Mouse (Mus musculus): ENCODE measurements around the gene Ndufv3. TPM values are rescaled to one million over a fixed set of nuclear protein-coding genes. Genes with fewer than 3 reads are reported as not detected.

The Ndufv3 gene
- polyA plus RNA-seq, 1 experiment, result 469 TPM

DNA sequence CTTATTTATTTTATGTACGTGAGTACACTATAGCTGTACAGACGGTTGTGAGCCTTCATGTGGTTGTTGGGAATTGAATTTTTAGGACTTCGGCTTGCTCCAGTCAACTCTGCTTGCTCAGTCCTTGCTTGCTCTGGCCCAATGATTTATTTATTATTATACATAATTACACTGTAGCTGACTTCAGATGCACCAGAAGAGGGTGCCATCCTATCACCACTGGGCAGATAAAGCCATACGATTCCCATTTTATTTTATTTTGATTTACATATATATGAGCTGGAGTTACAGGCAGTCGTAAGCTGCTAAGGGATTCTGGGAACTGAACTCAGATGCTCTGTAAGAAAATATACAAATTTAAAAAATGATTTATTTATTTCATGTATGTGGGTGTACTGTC, 51.8 kb downstream of the Ndufv3 start:
- TF ChIP-seq TCF3 (IDR thresholded peaks at IDR 0.05; ENCODE audit: insufficient read length, low read depth), result no peak
- no peak for TF ChIP-seq TCF12 (IDR thresholded peaks at IDR 0.05; ENCODE audit: insufficient read depth, poor library complexity, severe bottlenecking)
- TF ChIP-seq REST (IDR thresholded peaks at IDR 0.05; ENCODE audit: insufficient read depth, insufficient read length), result no peak
- TF ChIP-seq E2F4 (IDR thresholded peaks at IDR 0.05; ENCODE audit: insufficient read depth), result no peak
- TF ChIP-seq MAX (IDR thresholded peaks at IDR 0.05; ENCODE audit: low read depth), result no peak
- no peak for TF ChIP-seq SRF (IDR thresholded peaks at IDR 0.05; ENCODE audit: control insufficient read depth, insufficient read length, low read depth)
- TF ChIP-seq MYOD1 (IDR thresholded peaks at IDR 0.05; ENCODE audit: control insufficient read depth in 1 of 3, insufficient read length in 2 of 3, low read depth in 2 of 3), result no peak
- no peak for TF ChIP-seq CEBPB (IDR thresholded peaks at IDR 0.05; ENCODE audit: insufficient read depth, poor library complexity, severe bottlenecking)
- no peak for TF ChIP-seq MYOG (IDR thresholded peaks at IDR 0.05; ENCODE audit: control insufficient read depth in 1 of 3, insufficient read depth in 1 of 3, insufficient read length in 2 of 3, low read depth in 2 of 3)
- TF ChIP-seq POLR2AphosphoS2 (IDR thresholded peaks at IDR 0.05; ENCODE audit: insufficient read length, low read depth), result no peak
- H3K27me3 ChIP-seq (ENCODE audit: control insufficient read depth, insufficient read depth, insufficient read length), result no peaks in the 10 kb centered on the region
- H3K4me3 ChIP-seq, result no peak overlapping the region
- peaks cover 35% of the 10 kb centered on the region for H3K79me2 ChIP-seq (ENCODE audit: control insufficient read depth, insufficient read depth)
- H3K4me2 ChIP-seq (ENCODE audit: low read depth), result no peak overlapping the region
- no peaks in the 10 kb centered on the region for H3K36me3 ChIP-seq (ENCODE audit: control insufficient read depth, insufficient read depth)
- H3ac ChIP-seq (ENCODE audit: control insufficient read depth, insufficient read length), result no peak overlapping the region

DNA sequence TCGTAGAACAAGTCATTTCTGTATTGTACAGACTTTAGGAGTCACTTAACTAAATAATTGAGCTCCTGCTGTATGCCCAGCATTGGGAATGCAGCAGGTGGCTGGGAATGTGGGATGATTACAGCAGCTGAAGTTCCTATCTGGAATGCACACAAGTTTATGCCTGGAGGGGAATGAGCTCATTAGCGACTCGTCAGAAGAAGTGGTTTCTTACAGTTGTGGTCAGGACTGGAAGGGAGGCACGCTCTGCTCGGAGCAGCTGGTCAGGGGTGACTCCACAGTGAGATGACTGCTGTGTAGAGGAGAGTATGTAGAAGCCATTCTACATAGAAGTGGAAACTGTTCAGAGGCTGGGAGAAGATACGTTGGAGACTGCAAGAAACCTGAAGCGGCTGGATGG, 54.7 kb downstream of the Ndufv3 start:
- no peaks in the 10 kb centered on the region for H3K36me3 ChIP-seq (ENCODE audit: control insufficient read depth, insufficient read depth)
- no peaks in the 10 kb centered on the region for H3K27me3 ChIP-seq (ENCODE audit: control insufficient read depth, insufficient read depth, insufficient read length)
- H3K4me2 ChIP-seq (ENCODE audit: low read depth), result peak overlapping the region; percentile 59
- no peak overlapping the region for H3ac ChIP-seq (ENCODE audit: control insufficient read depth, insufficient read length)
- TF ChIP-seq SRF (IDR thresholded peaks at IDR 0.05; ENCODE audit: control insufficient read depth, insufficient read length, low read depth) (no peak), USF1 (IDR thresholded peaks at IDR 0.05; ENCODE audit: low read depth) (no peak), MYOD1 (IDR thresholded peaks at IDR 0.05; ENCODE audit: control insufficient read depth in 1 of 3, insufficient read length in 2 of 3, low read depth in 2 of 3) (peak in 2 of 3 experiments; percentile 91 to 93), MYOG (IDR thresholded peaks at IDR 0.05; ENCODE audit: control insufficient read depth in 1 of 3, insufficient read depth in 1 of 3, insufficient read length in 2 of 3, low read depth in 2 of 3) (peak; percentile 78 to 94 (median 86)), POLR2A (IDR thresholded peaks at IDR 0.05; ENCODE audit: insufficient read length, low read depth) (no peak), POLR2AphosphoS2 (IDR thresholded peaks at IDR 0.05; ENCODE audit: insufficient read length, low read depth) (no peak), MAX (IDR thresholded peaks at IDR 0.05; ENCODE audit: low read depth) (no peak), E2F4 (IDR thresholded peaks at IDR 0.05; ENCODE audit: insufficient read depth) (no peak), CEBPB (IDR thresholded peaks at IDR 0.05; ENCODE audit: insufficient read depth, poor library complexity, severe bottlenecking) (no peak), TCF12 (IDR thresholded peaks at IDR 0.05; ENCODE audit: insufficient read depth, poor library complexity, severe bottlenecking) (peak; percentile 86), TCF3 (IDR thresholded peaks at IDR 0.05; ENCODE audit: insufficient read length, low read depth) (peak; percentile 65), REST (IDR thresholded peaks at IDR 0.05; ENCODE audit: insufficient read depth, insufficient read length) (no peak)
- peaks cover 5% of the 10 kb centered on the region for H3K79me2 ChIP-seq (ENCODE audit: control insufficient read depth, insufficient read depth)
- no peak overlapping the region for H3K4me3 ChIP-seq

DNA sequence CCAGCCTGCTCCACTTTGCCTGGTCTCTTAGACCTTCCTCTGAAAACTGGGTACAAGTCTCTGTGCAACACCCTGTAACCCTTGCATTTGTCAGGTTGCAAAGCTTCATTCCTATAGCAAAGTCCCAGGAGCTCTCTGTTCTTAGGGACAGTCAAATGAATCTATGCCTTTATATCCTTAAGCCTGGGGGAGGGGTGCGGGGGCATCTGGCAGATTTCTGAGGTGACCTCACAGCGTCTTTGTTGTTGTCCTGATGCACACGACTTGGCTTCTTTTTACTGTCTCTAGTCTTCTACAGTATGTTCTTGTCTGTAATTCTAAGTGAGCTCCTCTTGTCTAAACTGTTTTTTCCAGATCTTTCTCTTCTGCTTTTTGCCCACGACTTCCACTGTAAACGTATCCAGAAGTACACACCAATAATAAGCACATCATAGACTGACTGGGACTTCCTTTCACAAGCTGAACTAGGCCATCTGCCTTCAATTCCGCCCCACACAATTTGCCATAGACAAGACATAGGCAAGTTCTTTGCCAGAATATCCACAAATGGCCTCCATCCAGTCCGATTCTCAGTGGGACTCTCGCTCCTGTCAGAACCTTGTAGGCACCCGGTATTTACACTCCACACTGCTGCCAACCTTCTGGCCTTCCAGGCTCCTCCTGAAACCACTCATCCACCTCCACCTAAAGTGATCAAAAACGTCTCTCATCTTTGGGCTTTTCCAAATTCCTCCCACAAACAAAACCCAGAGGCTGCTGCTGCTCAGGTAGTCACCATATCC, 56.7 kb downstream of the Ndufv3 start:
- no peak overlapping the region for H3ac ChIP-seq (ENCODE audit: control insufficient read depth, insufficient read length)
- no peak overlapping the region for H3K4me2 ChIP-seq (ENCODE audit: low read depth)
- no peaks in the 10 kb centered on the region for H3K36me3 ChIP-seq (ENCODE audit: control insufficient read depth, insufficient read depth)
- no peaks in the 10 kb centered on the region for H3K27me3 ChIP-seq (ENCODE audit: control insufficient read depth, insufficient read depth, insufficient read length)
- TF ChIP-seq SRF (IDR thresholded peaks at IDR 0.05; ENCODE audit: control insufficient read depth, insufficient read length, low read depth), result no peak
- TF ChIP-seq TCF12 (IDR thresholded peaks at IDR 0.05; ENCODE audit: insufficient read depth, poor library complexity, severe bottlenecking), result no peak
- no peak for TF ChIP-seq USF1 (IDR thresholded peaks at IDR 0.05; ENCODE audit: low read depth)
- TF ChIP-seq CEBPB (IDR thresholded peaks at IDR 0.05; ENCODE audit: insufficient read depth, poor library complexity, severe bottlenecking), result no peak
- TF ChIP-seq MYOD1 (IDR thresholded peaks at IDR 0.05; ENCODE audit: control insufficient read depth in 1 of 3, insufficient read length in 2 of 3, low read depth in 2 of 3), result no peak
- TF ChIP-seq POLR2A (IDR thresholded peaks at IDR 0.05; ENCODE audit: insufficient read length, low read depth), result no peak
- no peak for TF ChIP-seq E2F4 (IDR thresholded peaks at IDR 0.05; ENCODE audit: insufficient read depth)
- no peak for TF ChIP-seq POLR2AphosphoS2 (IDR thresholded peaks at IDR 0.05; ENCODE audit: insufficient read length, low read depth)
- TF ChIP-seq REST (IDR thresholded peaks at IDR 0.05; ENCODE audit: insufficient read depth, insufficient read length), result no peak
- TF ChIP-seq MAX (IDR thresholded peaks at IDR 0.05; ENCODE audit: low read depth), result no peak
- no peak for TF ChIP-seq MYOG (IDR thresholded peaks at IDR 0.05; ENCODE audit: control insufficient read depth in 1 of 3, insufficient read depth in 1 of 3, insufficient read length in 2 of 3, low read depth in 2 of 3)
- no peak for TF ChIP-seq TCF3 (IDR thresholded peaks at IDR 0.05; ENCODE audit: insufficient read length, low read depth)
- no peaks in the 10 kb centered on the region for H3K79me2 ChIP-seq (ENCODE audit: control insufficient read depth, insufficient read depth)
- no peak overlapping the region for H3K4me3 ChIP-seq

DNA sequence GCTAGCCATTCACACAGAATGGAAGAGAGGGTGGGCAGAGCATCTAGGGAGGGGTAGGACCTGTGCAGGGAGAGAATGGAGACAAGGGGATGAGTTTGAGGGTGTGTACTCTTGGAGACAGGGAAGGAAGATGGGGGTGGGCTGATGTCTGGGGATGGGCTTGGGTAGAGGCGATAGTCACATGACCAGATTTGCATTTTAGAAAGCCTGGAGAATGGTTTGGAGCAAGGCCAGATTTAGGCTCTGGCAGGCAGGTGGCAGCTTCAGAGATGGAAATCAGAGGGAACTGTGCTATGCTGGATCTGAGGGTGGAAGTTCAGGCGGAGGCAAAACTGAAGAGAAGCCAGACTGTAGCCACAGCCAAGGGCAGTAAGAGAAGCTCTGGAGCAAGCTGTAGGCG, 60.4 kb downstream of the Ndufv3 start:
- H3K36me3 ChIP-seq (ENCODE audit: control insufficient read depth, insufficient read depth), result peaks cover 4% of the 10 kb centered on the region
- no peak overlapping the region for H3K4me2 ChIP-seq (ENCODE audit: low read depth)
- no peaks in the 10 kb centered on the region for H3K79me2 ChIP-seq (ENCODE audit: control insufficient read depth, insufficient read depth)
- TF ChIP-seq MYOD1 (IDR thresholded peaks at IDR 0.05; ENCODE audit: control insufficient read depth in 1 of 3, insufficient read length in 2 of 3, low read depth in 2 of 3) (no peak), SRF (IDR thresholded peaks at IDR 0.05; ENCODE audit: control insufficient read depth, insufficient read length, low read depth) (no peak), TCF3 (IDR thresholded peaks at IDR 0.05; ENCODE audit: insufficient read length, low read depth) (no peak), REST (IDR thresholded peaks at IDR 0.05; ENCODE audit: insufficient read depth, insufficient read length) (no peak), POLR2A (IDR thresholded peaks at IDR 0.05; ENCODE audit: insufficient read length, low read depth) (no peak), POLR2AphosphoS2 (IDR thresholded peaks at IDR 0.05; ENCODE audit: insufficient read length, low read depth) (no peak), USF1 (IDR thresholded peaks at IDR 0.05; ENCODE audit: low read depth) (no peak), MYOG (IDR thresholded peaks at IDR 0.05; ENCODE audit: control insufficient read depth in 1 of 3, insufficient read depth in 1 of 3, insufficient read length in 2 of 3, low read depth in 2 of 3) (no peak), CEBPB (IDR thresholded peaks at IDR 0.05; ENCODE audit: insufficient read depth, poor library complexity, severe bottlenecking) (no peak), MAX (IDR thresholded peaks at IDR 0.05; ENCODE audit: low read depth) (no peak), TCF12 (IDR thresholded peaks at IDR 0.05; ENCODE audit: insufficient read depth, poor library complexity, severe bottlenecking) (no peak), E2F4 (IDR thresholded peaks at IDR 0.05; ENCODE audit: insufficient read depth) (no peak)
- no peaks in the 10 kb centered on the region for H3K27me3 ChIP-seq (ENCODE audit: control insufficient read depth, insufficient read depth, insufficient read length)
- H3K4me3 ChIP-seq, result no peak overlapping the region
- no peak overlapping the region for H3ac ChIP-seq (ENCODE audit: control insufficient read depth, insufficient read length)

Other genes with a start within 250 kb of the Ndufv3 start
- gene Rsph1, start 242.7 kb upstream of the Ndufv3 start, polyA plus RNA-seq (2012; fragmentation: generic; extraction: Trizol), result 0.30 TPM
- gene Slc37a1, start 233.3 kb upstream of the Ndufv3 start, polyA plus RNA-seq (2012; fragmentation: generic; extraction: Trizol), result 0.12 TPM
- gene Pde9a, start 133.9 kb upstream of the Ndufv3 start, polyA plus RNA-seq (2012; fragmentation: generic; extraction: Trizol), result 0.14 TPM
- gene Wdr4, start 135 bp upstream of the Ndufv3 start, polyA plus RNA-seq (2012; fragmentation: generic; extraction: Trizol), result 26.1 TPM
- gene Pknox1, start 44.6 kb downstream of the Ndufv3 start, polyA plus RNA-seq (2012; fragmentation: generic; extraction: Trizol), result 15.3 TPM
- gene Cbs, start 117.1 kb downstream of the Ndufv3 start, polyA plus RNA-seq (2012; fragmentation: generic; extraction: Trizol), result 0.06 TPM
- 135 TPM for gene U2af1, start 138.8 kb downstream of the Ndufv3 start, polyA plus RNA-seq (2012; fragmentation: generic; extraction: Trizol)
- not detected for gene Cryaa, start 157.7 kb downstream of the Ndufv3 start, polyA plus RNA-seq (2012; fragmentation: generic; extraction: Trizol)